Mouse (Mus musculus) spleen, adult 2 months (tissue): ENCODE measurements around the gene Pigg.

Experiments used
- CTCF ChIP-seq: fragments of 200-500 bp; IDR thresholded peaks from 2 replicates; pipeline ENCODE4 v1.5.1; 2011; ENCODE audit warnings: mild to moderate bottlenecking, inconsistent platforms; ENCODE audit not compliant: insufficient read depth, insufficient read length, insufficient replicate concordance; ENCODE audit errors: extremely low read depth
- POLR2A ChIP-seq: fragments of 200-500 bp; IDR thresholded peaks from 2 replicates; pipeline ENCODE4 v1.6.1; 2011; ENCODE audit warnings: low read depth, low read length, inconsistent platforms

DNA sequence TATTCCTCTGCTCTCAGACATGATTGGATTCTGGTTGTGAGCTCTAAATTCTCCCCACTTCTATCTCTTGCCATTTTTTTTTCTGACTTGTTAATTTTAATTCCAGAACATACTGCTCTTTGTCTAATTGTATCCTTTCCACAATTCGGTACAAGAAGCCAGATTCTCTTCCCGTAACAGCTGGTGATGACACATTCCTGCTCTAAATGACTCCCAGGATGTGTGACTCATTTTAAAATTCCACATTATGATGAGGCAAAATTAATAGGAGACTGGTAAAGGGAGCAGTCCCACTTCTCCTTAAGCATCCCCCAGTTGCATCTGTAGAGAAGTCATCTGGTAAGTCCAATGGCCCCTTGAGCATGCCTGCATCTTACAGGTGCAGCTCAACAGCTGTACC, 73.2 kb downstream of the Pigg start:
- TF ChIP-seq CTCF (no peak), POLR2A (no peak)
